In the genomic region with DNA sequence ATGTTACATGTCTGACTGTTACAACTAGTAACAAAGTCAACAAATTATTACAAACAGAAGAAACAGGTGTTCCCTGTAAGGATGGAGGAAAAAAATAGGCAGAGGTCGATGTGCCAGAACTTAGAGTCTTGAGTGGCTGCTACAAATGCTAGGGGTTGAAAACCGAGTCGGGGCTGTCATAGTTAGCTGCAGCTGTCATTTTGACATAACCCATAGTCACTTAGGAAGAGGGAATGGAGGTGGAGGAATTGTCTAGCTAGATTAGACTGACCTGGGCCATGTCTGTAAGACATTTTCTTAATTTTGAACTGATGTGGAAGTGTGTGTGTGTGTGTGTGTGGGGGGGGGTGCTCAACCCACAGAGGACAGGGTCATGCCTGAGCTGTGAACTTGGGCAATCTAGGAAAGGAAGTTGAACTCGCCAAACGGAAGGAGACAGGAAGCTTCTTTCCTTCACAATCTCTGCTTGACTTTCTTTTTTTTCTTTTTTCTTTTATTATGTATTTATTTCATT, we compare ENCODE assay signal across 25 mouse cellular contexts.
DNase-seq lines count a peak whose midpoint lies in the region; ATAC-seq lines count a peak whose summit lies in the region.
"Had no signal": no experiment of that assay in that cellular context is flagged by ENCODE, and none has a peak within 500 bp of the region (broad histone marks: within the 10 kb centered on the region; RNA-seq: fewer than 3 reads in every experiment).

No protein-coding gene starts in this region.

- no peak overlapping the region for H3K4me3 ChIP-seq in heart, embryonic 14.5 days (ENCODE audit: control insufficient read depth in 1 of 2, insufficient read depth in 1 of 2, low read depth in 1 of 2, low read length in 2 of 2)
- H3K4me3 ChIP-seq in stomach, embryonic 16.5 days (replicated peaks; ENCODE audit: low read length) = no peak overlapping the region
- H3K4me3 ChIP-seq in kidney, embryonic 15.5 days (replicated peaks) = no peak overlapping the region
- H3K4me3 ChIP-seq: embryonic facial prominence, embryonic 13.5 days; forebrain, embryonic 10.5 days; gastrocnemius, adult 2 months; heart, embryonic 10.5 days; hindbrain, embryonic 10.5 days; intestine, embryonic 15.5 days had no signal

- no peak overlapping the region for H3K9ac ChIP-seq in heart, embryonic 14.5 days (ENCODE audit: low read length)
- H3K9ac ChIP-seq in stomach, embryonic 16.5 days (ENCODE audit: low read length) = no peak overlapping the region
- H3K9ac ChIP-seq in kidney, embryonic 15.5 days = no peak overlapping the region
- H3K9ac ChIP-seq: embryonic facial prominence, embryonic 13.5 days; hindbrain, embryonic 14.5 days; intestine, embryonic 15.5 days had no signal

- H3K36me3 ChIP-seq in heart, embryonic 14.5 days (ENCODE audit: control insufficient read depth, insufficient read depth, low read length) = no peaks in the 10 kb centered on the region
- no peaks in the 10 kb centered on the region for H3K36me3 ChIP-seq in stomach, embryonic 16.5 days (ENCODE audit: control insufficient read depth, insufficient read depth, low read length)
- no peaks in the 10 kb centered on the region for H3K36me3 ChIP-seq in kidney, embryonic 15.5 days
- H3K36me3 ChIP-seq: embryonic facial prominence, embryonic 13.5 days; forebrain, embryonic 10.5 days; G1E; heart, embryonic 10.5 days; hindbrain, embryonic 10.5 days; intestine, embryonic 15.5 days had no signal

- no peak overlapping the region for H3K4me2 ChIP-seq in heart, embryonic 14.5 days (ENCODE audit: low read length)
- H3K4me2 ChIP-seq in stomach, embryonic 16.5 days (ENCODE audit: low read depth, low read length) = no peak overlapping the region
- no peak overlapping the region for H3K4me2 ChIP-seq in kidney, embryonic 15.5 days
- H3K4me2 ChIP-seq: embryonic facial prominence, embryonic 13.5 days; hindbrain, embryonic 14.5 days; intestine, embryonic 15.5 days had no signal

- ATAC-seq in heart, embryonic 14.5 days (ENCODE audit: insufficient number of reproducible peaks, insufficient read depth, low FRiP score, low read depth) = peak; percentile 61; the same call in 1 of the 2 replicates
- ATAC-seq in stomach, embryonic 16.5 days (ENCODE audit: insufficient read depth, low FRiP score) = peak; percentile 33
- no peak for ATAC-seq in kidney, embryonic 15.5 days (replicated peaks; ENCODE audit: low FRiP score)
- ATAC-seq: CD4-positive, CD25-positive, alpha-beta regulatory T cell, adult 4 months; forebrain, embryonic 14.5 days; intestine, embryonic 15.5 days had no signal

- no peaks in the 10 kb centered on the region for H3K4me1 ChIP-seq in heart, embryonic 14.5 days (ENCODE audit: control insufficient read depth in 2 of 2, insufficient read depth in 2 of 2, low read length in 2 of 2)
- H3K4me1 ChIP-seq in stomach, embryonic 16.5 days (ENCODE audit: control insufficient read depth, insufficient read depth, low read length) = no peaks in the 10 kb centered on the region
- no peaks in the 10 kb centered on the region for H3K4me1 ChIP-seq in kidney, embryonic 15.5 days
- H3K4me1 ChIP-seq: embryonic facial prominence, embryonic 13.5 days; heart, embryonic 10.5 days; intestine, embryonic 15.5 days had no signal

- no peak overlapping the region for H3K27ac ChIP-seq in heart, embryonic 14.5 days (replicated peaks in 1 of 2; ENCODE audit: control insufficient read depth in 1 of 2, insufficient read depth in 1 of 2, low read depth in 2 of 2, low read length in 2 of 2)
- no peak overlapping the region for H3K27ac ChIP-seq in stomach, embryonic 16.5 days (ENCODE audit: low read length)
- no peak overlapping the region for H3K27ac ChIP-seq in kidney, embryonic 15.5 days
- H3K27ac ChIP-seq: embryonic facial prominence, embryonic 13.5 days; forebrain, embryonic 10.5 days; gastrocnemius, adult 2 months; heart, embryonic 10.5 days; hindbrain, embryonic 10.5 days; hindbrain, embryonic 14.5 days; intestine, embryonic 15.5 days had no signal

- peak; percentile 15 for DNase-seq in embryo, embryonic 10.5 days (ENCODE audit: low spot score)
- no peak for DNase-seq in embryo, embryonic 10 days (ENCODE audit: low spot score)
- DNase-seq in heart, postnatal 4 days = no peak
- peak; percentile 63 for DNase-seq in MN1 (ENCODE audit: low spot score)
- DNase-seq: adrenal gland, postnatal 10 days; B cell, adult 2 months; cerebellum, adult 11 months; cerebellum, adult 8-10 months; cerebellum, postnatal 14 days; gastrocnemius, adult 2 months; gastrocnemius, postnatal 25 days; heart, postnatal 14 days; kidney, adult 2 months had no signal

- no peaks in the 10 kb centered on the region for H3K27me3 ChIP-seq in heart, embryonic 14.5 days (ENCODE audit: control insufficient read depth, insufficient read depth, low read length)
- H3K27me3 ChIP-seq in stomach, embryonic 16.5 days (ENCODE audit: control insufficient read depth, insufficient read depth, low read length) = no peaks in the 10 kb centered on the region
- no peaks in the 10 kb centered on the region for H3K27me3 ChIP-seq in kidney, embryonic 15.5 days
- H3K27me3 ChIP-seq: embryonic facial prominence, embryonic 13.5 days; intestine, embryonic 15.5 days had no signal

- H3K9me3 ChIP-seq in heart, embryonic 14.5 days (ENCODE audit: control insufficient read depth, low read length) = no peaks in the 10 kb centered on the region
- no peaks in the 10 kb centered on the region for H3K9me3 ChIP-seq in stomach, embryonic 16.5 days (replicated peaks; ENCODE audit: control insufficient read depth, low read length)
- H3K9me3 ChIP-seq in kidney, embryonic 15.5 days (replicated peaks) = no peaks in the 10 kb centered on the region
- H3K9me3 ChIP-seq: embryonic facial prominence, embryonic 13.5 days; forebrain, embryonic 10.5 days; G1E; heart, embryonic 10.5 days; hindbrain, embryonic 10.5 days; intestine, embryonic 15.5 days had no signal

- WGBS in heart, embryonic 14.5 days = 25% methylated on average over 5 of the region's 5 CpGs
- WGBS in stomach, embryonic 16.5 days = 42% methylated on average over 5 of the region's 5 CpGs
- 65% methylated on average over 5 of the region's 5 CpGs for WGBS in kidney, embryonic 15.5 days

Comparison
In these comparisons a context has a peak if more than half of its experiments do, and no peak if none do; other contexts are left out.
1. DNase-seq: peak in embryo, embryonic 10.5 days (single experiment) and MN1 (single experiment); none in embryo, embryonic 10 days (single experiment) and heart, postnatal 4 days (single experiment).